Mouse (Mus musculus) adrenal gland, postnatal 25 days (tissue): Measurements from ENCODE around the gene Abcc3. TPM values are rescaled to one million over a fixed set of nuclear protein-coding genes. Genes with fewer than 3 reads are reported as not detected.
A peak's percentile ranks its signal among the peaks of the same experiment; 100 is the strongest.
"Not testable (repeated sequence)": the region's sequence is repeated elsewhere in the genome, so short reads cannot be mapped to it uniquely, and the experiment has no call there.

Source experiments
- DNase-seq: peaks from one replicate; pipeline ENCODE4 v3.0.0; 2021; ENCODE audit warnings: mixed read lengths
- total RNA-seq: library from RNA; stranded (reverse); gene quantifications from 2 replicates; pipeline ENCODE4 v1.2.3, GENCODE M21; 2021

The Abcc3 gene
- total RNA-seq, 1 experiment from 2014 or later: 5.1 TPM

GRCm38 (mm10) chr11:94402029-94402428 lies 9.2 kb upstream of the Abcc3 start:
- DNase-seq: not testable (repeated sequence)

- no peak for DNase-seq
Measured at GRCm38 (mm10) chr11:94400996-94401395, 8.2 kb upstream of the Abcc3 start.

- DNase-seq: no peak
Measured at GRCm38 (mm10) chr11:94394107-94394506, 1.3 kb upstream of the Abcc3 start.

- not testable (repeated sequence) for DNase-seq
Measured at GRCm38 (mm10) chr11:94393490-94393889, 693 bp upstream of the Abcc3 start.

- no peak for DNase-seq
Measured at GRCm38 (mm10) chr11:94391661-94392060, 1.1 kb downstream of the Abcc3 start.

GRCm38 (mm10) chr11:94390825-94391224 lies 2.0 kb downstream of the Abcc3 start:
- DNase-seq: no peak

GRCm38 (mm10) chr11:94389724-94390396 lies 2.9 kb downstream of the Abcc3 start:
- no peak for DNase-seq

GRCm38 (mm10) chr11:94389021-94389420 lies 3.8 kb downstream of the Abcc3 start:
- no peak for DNase-seq

GRCm38 (mm10) chr11:94387756-94388155 lies 5.0 kb downstream of the Abcc3 start:
- no peak for DNase-seq

GRCm38 (mm10) chr11:94385977-94386771 lies 6.6 kb downstream of the Abcc3 start:
- peak; percentile 18 for DNase-seq

GRCm38 (mm10) chr11:94379736-94380135 lies 13.1 kb downstream of the Abcc3 start:
- DNase-seq: no peak

GRCm38 (mm10) chr11:94379061-94379460 lies 13.7 kb downstream of the Abcc3 start:
- DNase-seq: no peak

GRCm38 (mm10) chr11:94374276-94374948 lies 18.4 kb downstream of the Abcc3 start:
- no peak for DNase-seq

GRCm38 (mm10) chr11:94370809-94371208 lies 22.0 kb downstream of the Abcc3 start:
- DNase-seq: no peak

- DNase-seq: no peak
Measured at GRCm38 (mm10) chr11:94369981-94370380, 22.8 kb downstream of the Abcc3 start.

GRCm38 (mm10) chr11:94365340-94365739 lies 27.5 kb downstream of the Abcc3 start:
- no peak for DNase-seq

GRCm38 (mm10) chr11:94363690-94364089 lies 29.1 kb downstream of the Abcc3 start:
- no peak for DNase-seq

- no peak for DNase-seq
Measured at GRCm38 (mm10) chr11:94362101-94362500, 30.7 kb downstream of the Abcc3 start.

GRCm38 (mm10) chr11:94361166-94361870 lies 31.5 kb downstream of the Abcc3 start:
- DNase-seq: no peak

GRCm38 (mm10) chr11:94359168-94359567 lies 33.6 kb downstream of the Abcc3 start:
- no peak for DNase-seq

- no peak for DNase-seq
Measured at GRCm38 (mm10) chr11:94355521-94356217, 37.1 kb downstream of the Abcc3 start.

- no peak for DNase-seq
Measured at GRCm38 (mm10) chr11:94351094-94351493, 41.7 kb downstream of the Abcc3 start.
